Mouse (Mus musculus) MEL (cell line): ENCODE measurements around the gene Natd1.

ENCODE experiments used
- CHD2 ChIP-seq: IDR thresholded peaks from 2 replicates; pipeline ENCODE4 v1.6.1; 2011; ENCODE audit warnings: low read length, improper control_type of control experiment
- CTCF ChIP-seq, 3 experiments: IDR thresholded peaks in 2 of 3; conservative IDR thresholded peaks in 1 of 3; 2 replicates each; pipeline ENCODE4 v1.5.1; 2011 to 2012; ENCODE audit warnings: low read length in 3 of 3, low read depth in 2 of 3, mild to moderate bottlenecking in 2 of 3, improper control_type of control experiment in 1 of 3, inconsistent platforms in 1 of 3, mixed read lengths in 1 of 3, moderate library complexity in 1 of 3; ENCODE audit not compliant: control insufficient read depth in 1 of 3, insufficient read depth in 1 of 3, poor library complexity in 1 of 3, severe bottlenecking in 1 of 3
- E2F4 ChIP-seq: IDR thresholded peaks from 2 replicates; pipeline ENCODE4 v1.6.1; 2011; ENCODE audit warnings: low read depth, low read length, improper control_type of control experiment, borderline replicate concordance
- EP300 ChIP-seq, 2 experiments: IDR thresholded peaks; 2 replicates each; pipeline ENCODE4 v1.6.1; 2011; ENCODE audit warnings: improper control_type of control experiment in 2 of 2, low read length in 2 of 2, low read depth in 1 of 2, mild to moderate bottlenecking in 1 of 2
- GABPA ChIP-seq: IDR thresholded peaks from 2 replicates; pipeline ENCODE4 v1.6.1; 2012; ENCODE audit warnings: low read depth, mild to moderate bottlenecking, inconsistent platforms, low read length, improper control_type of control experiment, moderate library complexity
- MAFK ChIP-seq: IDR thresholded peaks from 2 replicates; pipeline ENCODE4 v1.6.1; 2011; ENCODE audit warnings: low read depth, mild to moderate bottlenecking, low read length, improper control_type of control experiment, borderline replicate concordance
- MAX ChIP-seq: IDR thresholded peaks from 2 replicates; pipeline ENCODE4 v1.6.1; 2011; ENCODE audit warnings: low read length, improper control_type of control experiment
- MXI1 ChIP-seq: IDR thresholded peaks from 2 replicates; pipeline ENCODE4 v1.6.1; 2011; ENCODE audit warnings: mild to moderate bottlenecking, low read depth, low read length, improper control_type of control experiment
- NELFE ChIP-seq: IDR thresholded peaks from 2 replicates; pipeline ENCODE4 v1.6.1; 2011; ENCODE audit warnings: low read depth, low read length, improper control_type of control experiment
- POLR2A ChIP-seq, 2 experiments: IDR thresholded peaks; 2 replicates each; pipeline ENCODE4 v1.6.1; 2011 to 2012; ENCODE audit warnings: low read length in 2 of 2, mild to moderate bottlenecking in 2 of 2, control low read depth in 1 of 2, improper control_type of control experiment in 1 of 2, low read depth in 1 of 2, moderate library complexity in 1 of 2; ENCODE audit not compliant: control insufficient read depth in 1 of 2, insufficient read depth in 1 of 2, poor library complexity in 1 of 2
- POLR2AphosphoS5 ChIP-seq: IDR thresholded peaks from 2 replicates; pipeline ENCODE4 v1.6.1; 2012; ENCODE audit warnings: low read depth, borderline replicate concordance, mild to moderate bottlenecking, inconsistent platforms, low read length, moderate library complexity, mixed read lengths
- RCOR1 ChIP-seq: IDR thresholded peaks from 2 replicates; pipeline ENCODE4 v1.6.1; 2012; ENCODE audit warnings: low read depth, mild to moderate bottlenecking, inconsistent platforms, low read length, improper control_type of control experiment
- TBP ChIP-seq: IDR thresholded peaks from 2 replicates; pipeline ENCODE4 v1.8.0; 2011; ENCODE audit warnings: low read depth, low read length, improper control_type of control experiment
- ZC3H11A ChIP-seq: IDR thresholded peaks from 2 replicates; pipeline ENCODE4 v1.6.1; 2012; ENCODE audit warnings: low read depth, mild to moderate bottlenecking, inconsistent platforms, low read length, improper control_type of control experiment

DNA sequence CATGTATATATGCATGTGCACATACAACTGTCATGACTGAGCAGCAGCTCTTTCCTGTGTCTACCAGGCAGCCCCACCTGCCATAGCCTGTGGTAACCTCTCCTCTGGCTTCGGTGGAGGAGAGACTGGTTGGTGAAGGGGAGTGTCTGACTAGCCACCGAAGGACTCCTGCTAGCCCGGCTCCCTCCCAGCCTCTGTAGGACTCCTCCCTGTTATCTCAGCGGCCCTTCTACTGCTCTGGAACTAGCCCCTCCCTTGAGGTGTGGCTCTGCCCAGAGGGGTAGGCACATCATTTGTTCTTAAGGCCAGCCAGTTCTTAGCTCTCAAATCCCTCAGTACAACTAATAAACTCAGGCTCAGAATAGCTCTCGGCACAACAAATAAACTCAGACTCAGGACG, 9.9 kb upstream of the Natd1 start:
- TF ChIP-seq CHD2 (no peak), GABPA (no peak), CTCF (IDR thresholded peaks at IDR 0.05 in 2 of 3, conservative IDR thresholded peaks at IDR 0.05 in 1 of 3; ENCODE audit: control insufficient read depth in 1 of 3, insufficient read depth in 1 of 3, low read depth in 2 of 3, low read length in 3 of 3, poor library complexity in 1 of 3, severe bottlenecking in 1 of 3) (no peak), EP300 (IDR thresholded peaks at IDR 0.05; ENCODE audit: low read depth in 1 of 2, low read length in 2 of 2) (no peak), TBP (no peak), POLR2A (IDR thresholded peaks at IDR 0.05; ENCODE audit: control insufficient read depth in 1 of 2, insufficient read depth in 1 of 2, low read depth in 1 of 2, low read length in 2 of 2, poor library complexity in 1 of 2) (no peak), POLR2AphosphoS5 (no peak), RCOR1 (no peak), E2F4 (no peak), NELFE (no peak), ZC3H11A (no peak), MAFK (no peak), MAX (no peak), MXI1 (no peak)
